Mouse (Mus musculus) adrenal gland, postnatal 10 days (tissue): Measurements from ENCODE around the gene Folr1. TPM values are rescaled to one million over a fixed set of nuclear protein-coding genes. Genes with fewer than 3 reads are reported as not detected.

Experiments
- DNase-seq: peaks from one replicate; pipeline ENCODE4 v3.0.0; 2021; ENCODE audit warnings: mixed read lengths
- long read RNA-seq, 2 experiments: library from polyadenylated mRNA; stranded (forward); transcript quantifications; one replicate each; pipeline ENCODE4 v2.0.0; 2021
- total RNA-seq, 2 experiments: library from RNA; stranded (reverse); gene quantifications; 2 replicates each; pipeline ENCODE4 v1.2.3; 2021

Gene Folr1
- 1 to 10 TPM; 1.7 to 2.3 TPM for total RNA-seq
- long read RNA-seq, experiment 1, partial matches to known transcripts = 2 of 3 reads
- long read RNA-seq, experiment 1, other reads (novel, unspliced or antisense) = 1 of 3 reads
- long read RNA-seq, experiment 2, partial matches to known transcripts = 0 of 8 reads
- long read RNA-seq, experiment 2, other reads (novel, unspliced or antisense) = 4 of 8 reads

- DNase-seq = no peak
Measured at GRCm38 (mm10) chr7:101870629-101871028, at the start of gene Folr1. TSS of gene Folr1 (minus strand) at chr7:101870788.

GRCm38 (mm10) chr7:101918071-101918470, 47.5 kb upstream of the Folr1 start:
- DNase-seq = peak; percentile 78

GRCm38 (mm10) chr7:101911982-101912381, 41.4 kb upstream of the Folr1 start:
- no peak for DNase-seq

- peak; percentile 55 for DNase-seq
Measured at GRCm38 (mm10) chr7:101910138-101910537, 39.5 kb upstream of the Folr1 start.

GRCm38 (mm10) chr7:101908367-101908766, 37.8 kb upstream of the Folr1 start:
- no peak for DNase-seq

- peak; percentile 34 for DNase-seq
Measured at GRCm38 (mm10) chr7:101906696-101907095, 36.1 kb upstream of the Folr1 start.

- no peak for DNase-seq
Measured at GRCm38 (mm10) chr7:101906287-101906681, 35.7 kb upstream of the Folr1 start, which contains the start of gene Tomt. TSS of gene Tomt (minus strand) at chr7:101906359.

GRCm38 (mm10) chr7:101905561-101906286, 35.1 kb upstream of the Folr1 start, which contains the start of gene Lamtor1:
TSS of gene Lamtor1 (plus strand) at chr7:101905904.
- peak; percentile 99 for DNase-seq

GRCm38 (mm10) chr7:101902846-101903245, 32.3 kb upstream of the Folr1 start:
- no peak for DNase-seq

GRCm38 (mm10) chr7:101901969-101902368, 31.4 kb upstream of the Folr1 start:
- no peak for DNase-seq

GRCm38 (mm10) chr7:101900331-101901097, 29.9 kb upstream of the Folr1 start:
- no peak for DNase-seq

- DNase-seq = peak; percentile 95
Measured at GRCm38 (mm10) chr7:101896104-101897066, 25.8 kb upstream of the Folr1 start.

GRCm38 (mm10) chr7:101895695-101896094, 25.1 kb upstream of the Folr1 start:
- DNase-seq = no peak

GRCm38 (mm10) chr7:101888460-101888859, 17.9 kb upstream of the Folr1 start:
- DNase-seq = no peak

- no peak for DNase-seq
Measured at GRCm38 (mm10) chr7:101886274-101886673, 15.7 kb upstream of the Folr1 start.

GRCm38 (mm10) chr7:101884160-101884559, 13.6 kb upstream of the Folr1 start:
- no peak for DNase-seq

- DNase-seq = no peak
Measured at GRCm38 (mm10) chr7:101882413-101883154, 12.0 kb upstream of the Folr1 start.

- no peak for DNase-seq
Measured at GRCm38 (mm10) chr7:101880855-101881254, 10.3 kb upstream of the Folr1 start.

- DNase-seq = no peak
Measured at GRCm38 (mm10) chr7:101875978-101876377, 5.4 kb upstream of the Folr1 start.

- no peak for DNase-seq
Measured at GRCm38 (mm10) chr7:101871296-101871695, 708 bp upstream of the Folr1 start.

GRCm38 (mm10) chr7:101869163-101869500, 1.5 kb downstream of the Folr1 start:
- DNase-seq = no peak
